Mouse (Mus musculus): ENCODE measurements around the gene Fap. TPM values are rescaled to one million over a fixed set of nuclear protein-coding genes. Genes with fewer than 3 reads are reported as not detected.
A peak's percentile ranks its signal among the peaks of the same experiment; 100 is the strongest.

Gene Fap
- polyA plus RNA-seq, 1 experiment = 3.1 TPM

- no peak for DNase-seq (ENCODE audit: extremely low spot score in 1 of 2, low spot score in 1 of 2)
Measured at GRCm38 (mm10) chr2:62460815-62461450, 112.9 kb downstream of the Fap start.

GRCm38 (mm10) chr2:62460231-62460710, 113.6 kb downstream of the Fap start:
- DNase-seq (ENCODE audit: extremely low spot score in 1 of 2, low spot score in 1 of 2) = peak in 1 of 2 experiments; percentile 43

- DNase-seq (ENCODE audit: extremely low spot score in 1 of 2, low spot score in 1 of 2) = no peak
Measured at GRCm38 (mm10) chr2:62459241-62460174, 114.4 kb downstream of the Fap start.

- peak in 1 of 2 experiments; percentile 82 for DNase-seq (ENCODE audit: extremely low spot score in 1 of 2, low spot score in 1 of 2)
Measured at GRCm38 (mm10) chr2:62458070-62458469, 115.8 kb downstream of the Fap start.

GRCm38 (mm10) chr2:62454991-62455390, 118.9 kb downstream of the Fap start:
- peak in 1 of 2 experiments; percentile 38 for DNase-seq (ENCODE audit: extremely low spot score in 1 of 2, low spot score in 1 of 2)

- DNase-seq (ENCODE audit: extremely low spot score in 1 of 2, low spot score in 1 of 2) = peak; percentile 62 to 69
Measured at GRCm38 (mm10) chr2:62454033-62454432, 119.8 kb downstream of the Fap start.

Other genes starting within 250 kb of the Fap start
- gene Dpp4, start 161.8 kb downstream of the Fap start, polyA plus RNA-seq (2012; rRNA removed) = 1.7 and 1.9 TPM in 2 replicates
- gene Gcg, start 90.4 kb downstream of the Fap start, polyA plus RNA-seq (2012; rRNA removed) = 0.08 and 0.13 TPM in 2 replicates
- gene Ifih1, start 72.2 kb upstream of the Fap start, polyA plus RNA-seq (2012; rRNA removed) = 2.6 and 3.0 TPM in 2 replicates
- 18.2 and 18.4 TPM in 2 replicates for gene Gca, start 90.2 kb upstream of the Fap start, polyA plus RNA-seq (2012; rRNA removed)

Data from frontal cortex, adult 2 months (tissue).